Mouse (Mus musculus): ENCODE results near the gene Higd2a.

Higd2a gene

GRCm38 (mm10) chr13:54589996-54590951 lies at the start of gene Higd2a, which contains the start of gene Nop16:
Gene Higd2a (plus strand): TSS chr13:54590207.
Gene Nop16 (minus strand): TSS chr13:54590090.
- DNase-seq (ENCODE audit: low spot score), result peak; percentile 99

GRCm38 (mm10) chr13:54548036-54548435 lies 42.0 kb upstream of the Higd2a start:
- no peak for DNase-seq (ENCODE audit: low spot score)

- no peak for DNase-seq (ENCODE audit: low spot score)
These were observed 33.8 kb upstream of the Higd2a start for GRCm38 (mm10) chr13:54556176-54556575.

- DNase-seq (ENCODE audit: low spot score), result peak; percentile 91
These were observed 33.2 kb upstream of the Higd2a start for GRCm38 (mm10) chr13:54556796-54557195.

GRCm38 (mm10) chr13:54557652-54558051 lies 32.4 kb upstream of the Higd2a start:
- DNase-seq (ENCODE audit: low spot score), result no peak

- DNase-seq (ENCODE audit: low spot score), result no peak
These were observed 30.4 kb upstream of the Higd2a start for GRCm38 (mm10) chr13:54559656-54560055.

- DNase-seq (ENCODE audit: low spot score), result no peak
These were observed 29.4 kb upstream of the Higd2a start for GRCm38 (mm10) chr13:54560608-54561007.

- peak; percentile 28 for DNase-seq (ENCODE audit: low spot score)
These were observed 27.4 kb upstream of the Higd2a start for GRCm38 (mm10) chr13:54562562-54562961.

GRCm38 (mm10) chr13:54564232-54565200 lies 25.5 kb upstream of the Higd2a start:
- peak; percentile 31 for DNase-seq (ENCODE audit: low spot score)

- peak; percentile 87 for DNase-seq (ENCODE audit: low spot score)
These were observed 24.8 kb upstream of the Higd2a start, which contains the start of gene 4833439L19Rik for GRCm38 (mm10) chr13:54565201-54565581. Gene 4833439L19Rik (minus strand): TSS chr13:54565435.

- peak; percentile 46 for DNase-seq (ENCODE audit: low spot score)
These were observed 24.2 kb upstream of the Higd2a start for GRCm38 (mm10) chr13:54565594-54566345.

GRCm38 (mm10) chr13:54568380-54568779 lies 21.6 kb upstream of the Higd2a start:
- DNase-seq (ENCODE audit: low spot score), result no peak

- no peak for DNase-seq (ENCODE audit: low spot score)
These were observed 20.7 kb upstream of the Higd2a start for GRCm38 (mm10) chr13:54569282-54569681.

GRCm38 (mm10) chr13:54570736-54571135 lies 19.3 kb upstream of the Higd2a start:
- DNase-seq (ENCODE audit: low spot score), result no peak

- DNase-seq (ENCODE audit: low spot score), result no peak
These were observed 18.4 kb upstream of the Higd2a start for GRCm38 (mm10) chr13:54571637-54572036.

GRCm38 (mm10) chr13:54572621-54573020 lies 17.4 kb upstream of the Higd2a start:
- DNase-seq (ENCODE audit: low spot score), result no peak

- peak; percentile 62 for DNase-seq (ENCODE audit: low spot score)
These were observed 15.0 kb upstream of the Higd2a start, which contains the start of gene Arl10 for GRCm38 (mm10) chr13:54574854-54575481. Gene Arl10 (plus strand): TSS chr13:54575015.

- DNase-seq (ENCODE audit: low spot score), result no peak
These were observed 14.5 kb upstream of the Higd2a start for GRCm38 (mm10) chr13:54575489-54575888.

GRCm38 (mm10) chr13:54577652-54578507 lies 12.1 kb upstream of the Higd2a start:
- no peak for DNase-seq (ENCODE audit: low spot score)

- DNase-seq (ENCODE audit: low spot score), result no peak
These were observed 8.6 kb upstream of the Higd2a start for GRCm38 (mm10) chr13:54581385-54581784.
